Mouse (Mus musculus): ENCODE measurements around the gene Epor. TPM values are rescaled to one million over a fixed set of nuclear protein-coding genes. Genes with fewer than 3 reads are reported as not detected.

Gene Epor
- total and polyA plus RNA-seq, 3 experiments, result 0.20 to 2.0 TPM; not detected in 1

GRCm38 (mm10) chr9:21924099-21924493 lies 39.2 kb downstream of the Epor start:
- in situ Hi-C loops (cut with MboI; ENCODE audit: low pct_ligation_motif_present, low pct_unique_long_range_greater_than_20kb, low sequenced_read_pairs), result no loop called here
- no peak for TF ChIP-seq ZKSCAN1 (IDR thresholded peaks at IDR 0.05; ENCODE audit: borderline replicate concordance, low read depth, low read length)
- no peak for TF ChIP-seq RCOR1 (conservative IDR thresholded peaks at IDR 0.05; ENCODE audit: low read depth, low read length)
- TF ChIP-seq MAFK (IDR thresholded peaks at IDR 0.05; ENCODE audit: insufficient replicate concordance, low read length), result no peak
- TF ChIP-seq MEF2A (IDR thresholded peaks at IDR 0.05; ENCODE audit: borderline replicate concordance, low read depth, low read length), result no peak
- TF ChIP-seq USF1 (IDR thresholded peaks at IDR 0.05; ENCODE audit: low read depth, low read length), result no peak
- no peak for TF ChIP-seq ETS1 (conservative IDR thresholded peaks at IDR 0.05; ENCODE audit: low read depth, low read length)
- no peak for TF ChIP-seq RAD21 (IDR thresholded peaks at IDR 0.05; ENCODE audit: low read depth, low read length)
- no peak for TF ChIP-seq ZMIZ1 (IDR thresholded peaks at IDR 0.05; ENCODE audit: low read depth, low read length)
- no peak for TF ChIP-seq HCFC1 (IDR thresholded peaks at IDR 0.05; ENCODE audit: low read depth, low read length)
- no peak for TF ChIP-seq IRF4 (IDR thresholded peaks at IDR 0.05; ENCODE audit: low read depth, low read length)
- TF ChIP-seq CTCF (conservative IDR thresholded peaks at IDR 0.05 in 1 of 2, IDR thresholded peaks at IDR 0.05 in 1 of 2; ENCODE audit: low read depth in 2 of 2, low read length in 2 of 2), result no peak
- TF ChIP-seq NELFE (IDR thresholded peaks at IDR 0.05; ENCODE audit: low read depth, low read length), result no peak
- TF ChIP-seq POLR2A (IDR thresholded peaks at IDR 0.05; ENCODE audit: low read depth, low read length), result no peak
- no peak for TF ChIP-seq CHD1 (IDR thresholded peaks at IDR 0.05; ENCODE audit: low read depth, low read length)
- no peak for TF ChIP-seq ZNF384 (IDR thresholded peaks at IDR 0.05; ENCODE audit: low read depth, low read length)
- TF ChIP-seq JUN (IDR thresholded peaks at IDR 0.05; ENCODE audit: insufficient read depth, low read depth, low read length), result no peak
- TF ChIP-seq PAX5 (IDR thresholded peaks at IDR 0.05; ENCODE audit: low read length), result no peak
- no peak for TF ChIP-seq SIN3A (IDR thresholded peaks at IDR 0.05; ENCODE audit: low read length)
- no peak for TF ChIP-seq ELF1 (IDR thresholded peaks at IDR 0.05; ENCODE audit: low read depth, low read length)
- dilution Hi-C loops (cut with MboI; ENCODE audit: extremely low pct_ligation_motif_present, extremely low pct_unique_long_range_greater_than_20kb, low sequenced_read_pairs), result no loop called here
- Histone ChIP-seq H3K9ac (ENCODE audit: insufficient read depth, low read depth) (no peak overlapping the region), H3K79me2 (replicated peaks; ENCODE audit: control insufficient read depth, extremely low read depth, insufficient read depth, poor library complexity, severe bottlenecking) (no peaks in the 10 kb centered on the region), H3K27me3 (replicated peaks) (peaks cover 32% of the 10 kb centered on the region), H3K4me2 (ENCODE audit: insufficient read depth, low read depth, poor library complexity, severe bottlenecking) (no peak overlapping the region), H3K27ac (ENCODE audit: insufficient read depth, low read depth) (no peak overlapping the region), H3K36me3 (replicated peaks in 1 of 2; ENCODE audit: control insufficient read depth in 1 of 2, insufficient read depth in 1 of 2, low read length in 1 of 2) (no peaks in the 10 kb centered on the region), H3K9me3 (replicated peaks; ENCODE audit: low read length) (no peaks in the 10 kb centered on the region), H3K4me3 (replicated peaks in 1 of 3; ENCODE audit: low read depth in 2 of 3, low read length in 2 of 3, poor library complexity in 1 of 3) (no peak overlapping the region), H3K4me1 (ENCODE audit: control insufficient read depth in 1 of 2, insufficient read depth in 2 of 2) (peaks cover 4 to 11% of the 10 kb centered on the region in 2 experiments; a peak in 2 of 4 replicates)
- DNase-seq (ENCODE audit: extremely low read depth), result no peak

GRCm38 (mm10) chr9:21923490-21924098 lies 39.7 kb downstream of the Epor start:
- no peak for DNase-seq (ENCODE audit: extremely low read depth)
- H3K4me1 ChIP-seq (ENCODE audit: control insufficient read depth in 1 of 2, insufficient read depth in 2 of 2), result peaks cover 5 to 11% of the 10 kb centered on the region in 2 experiments; a peak in 2 of 4 replicates
- dilution Hi-C loops (cut with MboI; ENCODE audit: extremely low pct_ligation_motif_present, extremely low pct_unique_long_range_greater_than_20kb, low sequenced_read_pairs), result no loop called here

More at GRCm38 (mm10) chr9:21923490-21924098, 39.7 kb downstream of the Epor start:
- H3K27ac ChIP-seq (ENCODE audit: insufficient read depth, low read depth), result no peak overlapping the region
- TF ChIP-seq SMC3 (IDR thresholded peaks at IDR 0.05; ENCODE audit: low read depth, low read length) (no peak), RCOR1 (conservative IDR thresholded peaks at IDR 0.05; ENCODE audit: low read depth, low read length) (no peak), KAT2A (IDR thresholded peaks at IDR 0.05; ENCODE audit: insufficient replicate concordance, low read length) (no peak), SIN3A (IDR thresholded peaks at IDR 0.05; ENCODE audit: low read length) (no peak), IRF4 (IDR thresholded peaks at IDR 0.05; ENCODE audit: low read depth, low read length) (no peak)
- H3K36me3 ChIP-seq (replicated peaks in 1 of 2; ENCODE audit: control insufficient read depth in 1 of 2, insufficient read depth in 1 of 2, low read length in 1 of 2), result no peaks in the 10 kb centered on the region
- in situ Hi-C loops (cut with MboI; ENCODE audit: low pct_ligation_motif_present, low pct_unique_long_range_greater_than_20kb, low sequenced_read_pairs), result no loop called here
- H3K9ac ChIP-seq (ENCODE audit: insufficient read depth, low read depth), result no peak overlapping the region
- no peak overlapping the region for H3K4me3 ChIP-seq (replicated peaks in 1 of 3; ENCODE audit: low read depth in 2 of 3, low read length in 2 of 3, poor library complexity in 1 of 3)
- no peaks in the 10 kb centered on the region for H3K9me3 ChIP-seq (replicated peaks; ENCODE audit: low read length)
- no peaks in the 10 kb centered on the region for H3K79me2 ChIP-seq (replicated peaks; ENCODE audit: control insufficient read depth, extremely low read depth, insufficient read depth, poor library complexity, severe bottlenecking)
- H3K4me2 ChIP-seq (ENCODE audit: insufficient read depth, low read depth, poor library complexity, severe bottlenecking), result no peak overlapping the region
- H3K27me3 ChIP-seq (replicated peaks), result peaks cover 27% of the 10 kb centered on the region
